Mouse (Mus musculus): Measurements from ENCODE around the gene Mtch1. TPM values are rescaled to one million over a fixed set of nuclear protein-coding genes. Genes with fewer than 3 reads are reported as not detected.

Mtch1 gene
- total RNA-seq, 2 experiments from 2014 or later = 12.3 to 42.3 TPM

DNA sequence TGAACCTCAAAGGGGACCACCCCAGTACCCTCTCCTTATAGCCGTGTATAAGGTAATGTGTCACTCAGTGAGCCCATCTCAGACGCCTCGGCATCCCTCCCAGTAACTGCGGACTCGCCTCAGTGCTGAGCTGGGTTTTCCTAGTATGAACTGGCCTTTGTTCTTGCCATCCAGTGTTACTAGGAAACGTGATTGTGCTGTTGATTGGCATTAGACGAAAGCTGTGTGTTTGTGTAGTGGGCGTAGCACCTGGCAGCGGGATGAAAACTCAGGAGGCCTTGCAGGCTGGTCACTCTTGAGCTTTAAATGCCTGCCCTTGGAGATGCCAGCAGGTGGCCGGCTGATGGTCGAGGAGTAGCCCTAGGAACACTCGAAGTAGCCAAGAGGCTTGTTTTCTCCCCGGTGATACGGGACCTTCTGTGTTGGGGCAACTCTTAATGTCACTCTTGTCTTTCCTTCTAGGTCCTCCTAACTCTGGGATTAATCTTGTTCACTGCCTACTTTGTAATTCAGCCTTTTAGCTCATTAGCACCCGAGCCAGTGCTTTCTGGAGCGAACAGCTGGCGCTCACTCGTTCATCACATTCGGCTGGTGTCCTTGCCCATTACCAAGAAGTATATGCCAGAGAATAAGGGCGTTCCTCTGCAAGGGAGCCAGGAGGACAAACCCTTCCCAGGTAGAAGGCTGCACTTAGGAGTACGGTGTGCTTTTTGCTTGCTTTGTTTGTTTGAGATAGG lies 65.3 kb downstream of the Mtch1 start:
- no peak for ATAC-seq (replicated peaks; ENCODE audit: low FRiP score, poor library complexity, severe bottlenecking)

Other genes with a start within 250 kb of the Mtch1 start
- 15.9 and 22.7 TPM in 2 replicates for gene Rab44, start 233.8 kb downstream of the Mtch1 start, total RNA-seq (2015; ENCODE audit: low replicate concordance)
- gene Rab44, start 233.8 kb downstream of the Mtch1 start, total RNA-seq (2017; ENCODE audit: low replicate concordance) = 22.2 and 28.0 TPM in 2 replicates
- gene Cpne5, start 109.8 kb downstream of the Mtch1 start, total RNA-seq (2015; ENCODE audit: low replicate concordance) = not detected in 2 replicates
- gene Cpne5, start 109.8 kb downstream of the Mtch1 start, total RNA-seq (2017; ENCODE audit: low replicate concordance) = 0.13 TPM in 1 of 2 replicates, not detected in the other
- 43.6 TPM in 2 replicates for gene Ppil1, start 83.7 kb downstream of the Mtch1 start, total RNA-seq (2015; ENCODE audit: low replicate concordance)
- gene Ppil1, start 83.7 kb downstream of the Mtch1 start, total RNA-seq (2017; ENCODE audit: low replicate concordance) = 13.3 and 27.9 TPM in 2 replicates
- gene BC004004, start 79.1 kb downstream of the Mtch1 start, total RNA-seq (2015; ENCODE audit: low replicate concordance) = 24.7 and 32.8 TPM in 2 replicates
- 29.2 and 38.0 TPM in 2 replicates for gene BC004004, start 79.1 kb downstream of the Mtch1 start, total RNA-seq (2017; ENCODE audit: low replicate concordance)
- 1.1 and 1.3 TPM in 2 replicates for gene Pi16, start 30.3 kb downstream of the Mtch1 start, total RNA-seq (2015; ENCODE audit: low replicate concordance)
- 3.4 and 3.7 TPM in 2 replicates for gene Pi16, start 30.3 kb downstream of the Mtch1 start, total RNA-seq (2017; ENCODE audit: low replicate concordance)
- 4.0 and 6.3 TPM in 2 replicates for gene Fgd2, start 13.0 kb upstream of the Mtch1 start, total RNA-seq (2015; ENCODE audit: low replicate concordance)
- gene Fgd2, start 13.0 kb upstream of the Mtch1 start, total RNA-seq (2017; ENCODE audit: low replicate concordance) = 0.98 and 5.0 TPM in 2 replicates
- 88.0 and 102 TPM in 2 replicates for gene Pim1, start 142.8 kb upstream of the Mtch1 start, total RNA-seq (2015; ENCODE audit: low replicate concordance)
- 143 and 147 TPM in 2 replicates for gene Pim1, start 142.8 kb upstream of the Mtch1 start, total RNA-seq (2017; ENCODE audit: low replicate concordance)
- gene Gm17657, start 201.7 kb upstream of the Mtch1 start, total RNA-seq (2015; ENCODE audit: low replicate concordance) = not detected in 2 replicates
- gene Gm17657, start 201.7 kb upstream of the Mtch1 start, total RNA-seq (2017; ENCODE audit: low replicate concordance) = not detected in 2 replicates
- 1.3 and 4.3 TPM in 2 replicates for gene Tbc1d22b, start 201.9 kb upstream of the Mtch1 start, total RNA-seq (2015; ENCODE audit: low replicate concordance)
- gene Tbc1d22b, start 201.9 kb upstream of the Mtch1 start, total RNA-seq (2017; ENCODE audit: low replicate concordance) = 3.1 and 3.2 TPM in 2 replicates
- not detected in 2 replicates for gene Tmem217, start 204.5 kb upstream of the Mtch1 start, total RNA-seq (2015; ENCODE audit: low replicate concordance)
- not detected in 2 replicates for gene Tmem217, start 204.5 kb upstream of the Mtch1 start, total RNA-seq (2017; ENCODE audit: low replicate concordance)